Mouse (Mus musculus) testis, adult 2 months (tissue): Measurements from ENCODE around the gene Gm19345. TPM values are rescaled to one million over a fixed set of nuclear protein-coding genes. Genes with fewer than 3 reads are reported as not detected.
A peak's percentile ranks its signal among the peaks of the same experiment; 100 is the strongest.

Experiments used
- H3K27ac ChIP-seq: fragments of 200-500 bp; 2 replicates; pipeline ENCODE4 v1.5.1; 2012; ENCODE audit warnings: low read depth, low read length; ENCODE audit not compliant: control insufficient read depth, insufficient read depth
- H3K27me3 ChIP-seq: fragments of 200-500 bp; 2 replicates; pipeline ENCODE4 v1.6.1; 2012; ENCODE audit warnings: mild to moderate bottlenecking, low read length, moderate library complexity; ENCODE audit not compliant: control insufficient read depth, insufficient read depth
- H3K36me3 ChIP-seq: fragments of 200-500 bp; 2 replicates; pipeline ENCODE4 v1.6.1; 2012; ENCODE audit warnings: mild to moderate bottlenecking, low read length; ENCODE audit not compliant: control insufficient read depth, insufficient read depth
- H3K4me1 ChIP-seq: fragments of 200-500 bp; 2 replicates; pipeline ENCODE4 v1.6.1; 2012; ENCODE audit warnings: low read length; ENCODE audit not compliant: control insufficient read depth, insufficient read depth
- H3K4me3 ChIP-seq: fragments of 200-500 bp; 2 replicates; pipeline ENCODE4 v1.5.1; 2012; ENCODE audit warnings: low read depth, mild to moderate bottlenecking, low read length, moderate library complexity, mixed read lengths; ENCODE audit not compliant: control insufficient read depth
- CTCF ChIP-seq: fragments of 200-500 bp; IDR thresholded peaks from 2 replicates; pipeline ENCODE4 v1.5.1; 2012; ENCODE audit warnings: low read depth, mild to moderate bottlenecking, inconsistent platforms, low read length, moderate library complexity; ENCODE audit not compliant: control insufficient read depth, insufficient read depth, insufficient replicate concordance
- POLR2A ChIP-seq: fragments of 200-500 bp; IDR thresholded peaks from 2 replicates; pipeline ENCODE4 v1.6.1; 2012; ENCODE audit warnings: low read depth, mild to moderate bottlenecking, inconsistent platforms, low read length, moderate library complexity; ENCODE audit not compliant: control insufficient read depth
- polyA plus RNA-seq: library from polyadenylated mRNA; depleted of rRNA; stranded (reverse); fragments of >200 nt; gene quantifications from 2 replicates; pipeline ENCODE4 v1.2.3, GENCODE M21; 2012

The Gm19345 gene
- polyA plus RNA-seq, 1 experiment: 0.21 TPM

- Histone ChIP-seq H3K27ac (no peak overlapping the region), H3K4me1 (peaks cover 17% of the 10 kb centered on the region), H3K36me3 (no peaks in the 10 kb centered on the region), H3K4me3 (no peak overlapping the region), H3K27me3 (no peaks in the 10 kb centered on the region)
- TF ChIP-seq CTCF (no peak), POLR2A (no peak)
Observed at GRCm38 (mm10) chr7:19842885-19843504, 8.8 kb upstream of the Gm19345 start.

DNA sequence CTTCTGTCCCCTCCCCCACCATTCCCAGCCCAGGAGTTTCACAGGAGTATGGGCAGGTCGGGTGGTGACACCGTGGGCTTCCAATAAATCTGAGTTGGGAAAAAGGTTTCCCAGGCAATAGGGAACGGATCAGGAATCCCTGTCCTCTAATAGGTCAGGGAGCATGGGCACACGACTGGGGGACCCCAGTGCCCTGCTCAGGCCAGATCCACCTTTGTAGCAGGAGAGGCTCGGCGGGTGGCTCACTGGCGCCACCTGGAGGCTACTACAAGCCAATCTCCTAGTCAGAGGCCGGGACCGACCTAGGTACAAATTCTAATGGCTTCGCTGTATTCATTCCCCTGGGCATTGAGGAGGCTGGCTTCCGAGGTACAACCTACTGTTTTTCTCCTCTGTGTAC, 8.2 kb upstream of the Gm19345 start:
- Histone ChIP-seq H3K27ac (no peak overlapping the region), H3K4me3 (no peak overlapping the region), H3K4me1 (peaks cover 17% of the 10 kb centered on the region), H3K36me3 (no peaks in the 10 kb centered on the region), H3K27me3 (no peaks in the 10 kb centered on the region)
- peak; percentile 86 for TF ChIP-seq CTCF
- TF ChIP-seq POLR2A: no peak

GRCm38 (mm10) chr7:19844521-19845171, 7.2 kb upstream of the Gm19345 start:
- H3K27me3 ChIP-seq: no peaks in the 10 kb centered on the region
- no peak for TF ChIP-seq CTCF
- no peak for TF ChIP-seq POLR2A

DNA sequence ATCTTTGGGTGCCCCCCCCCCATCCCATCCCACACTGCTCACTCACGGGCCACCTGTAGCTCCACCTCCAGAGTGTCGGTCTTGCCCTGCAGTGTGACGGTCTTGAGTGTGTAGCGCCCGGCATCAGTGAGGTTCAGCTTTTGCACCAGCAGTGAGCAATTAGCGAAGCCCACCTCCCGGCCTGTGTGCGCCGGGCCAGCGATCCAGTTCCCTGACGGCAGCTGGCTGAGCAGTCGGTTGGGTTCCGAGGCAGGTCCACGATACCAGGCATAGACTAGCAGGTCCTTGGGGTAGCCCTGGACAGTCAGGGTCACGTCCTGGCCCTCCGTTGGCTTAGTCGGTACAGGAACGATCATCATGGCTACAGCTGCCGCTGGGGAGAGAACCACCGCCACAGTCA, 1.7 kb downstream of the Gm19345 start:
- TF ChIP-seq CTCF (no peak), POLR2A (no peak)
- Histone ChIP-seq H3K36me3 (no peaks in the 10 kb centered on the region), H3K4me3 (no peak overlapping the region), H3K4me1 (peaks cover 6% of the 10 kb centered on the region), H3K27me3 (no peaks in the 10 kb centered on the region), H3K27ac (no peak overlapping the region)

More at GRCm38 (mm10) chr7:19844521-19845171, 7.2 kb upstream of the Gm19345 start:
- H3K27ac ChIP-seq: no peak overlapping the region
- H3K4me3 ChIP-seq: no peak overlapping the region
- H3K4me1 ChIP-seq: peaks cover 17% of the 10 kb centered on the region
- no peaks in the 10 kb centered on the region for H3K36me3 ChIP-seq

GRCm38 (mm10) chr7:19855663-19856062, 3.9 kb downstream of the Gm19345 start:
- TF ChIP-seq POLR2A (no peak), CTCF (no peak)
- peaks cover 9% of the 10 kb centered on the region for H3K4me1 ChIP-seq
- no peak overlapping the region for H3K27ac ChIP-seq
- H3K36me3 ChIP-seq: no peaks in the 10 kb centered on the region
- no peaks in the 10 kb centered on the region for H3K27me3 ChIP-seq
- no peak overlapping the region for H3K4me3 ChIP-seq

- TF ChIP-seq POLR2A: no peak
- no peak overlapping the region for H3K4me3 ChIP-seq
- no peak overlapping the region for H3K27ac ChIP-seq
- no peaks in the 10 kb centered on the region for H3K27me3 ChIP-seq
- H3K4me1 ChIP-seq: peaks cover 9% of the 10 kb centered on the region
- no peaks in the 10 kb centered on the region for H3K36me3 ChIP-seq
Observed at GRCm38 (mm10) chr7:19856283-19856682, 4.5 kb downstream of the Gm19345 start.

DNA sequence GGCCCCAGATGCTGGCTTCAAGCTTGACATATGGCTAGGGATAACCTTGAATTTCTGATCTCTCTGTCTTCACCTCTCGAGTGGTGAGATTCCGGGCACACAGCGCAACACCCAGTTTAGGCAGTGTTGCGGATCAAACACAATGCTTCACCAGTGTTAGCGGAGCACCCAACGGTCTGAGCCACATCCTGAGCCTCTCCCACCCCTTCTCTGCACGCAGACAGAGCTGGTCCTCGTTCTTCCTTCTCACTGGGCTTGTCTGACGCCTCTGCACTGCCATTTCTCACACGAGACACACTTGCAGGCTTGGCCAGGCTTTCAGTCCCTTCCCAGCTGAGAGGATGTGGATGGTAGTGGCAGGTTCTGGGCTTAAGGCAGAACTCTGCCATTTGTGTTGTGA, 7.9 kb downstream of the Gm19345 start:
- no peak overlapping the region for H3K4me3 ChIP-seq
- H3K4me1 ChIP-seq: peaks cover 9% of the 10 kb centered on the region
- no peak for TF ChIP-seq POLR2A
- no peak for TF ChIP-seq CTCF
- H3K36me3 ChIP-seq: no peaks in the 10 kb centered on the region
- no peaks in the 10 kb centered on the region for H3K27me3 ChIP-seq
- no peak overlapping the region for H3K27ac ChIP-seq
